Mouse (Mus musculus) ovary, postnatal 36 days (tissue): ENCODE results near the gene Aqp11.

Experiments used
- DNase-seq: peaks from one replicate; pipeline ENCODE4 v3.0.0; 2022; ENCODE audit warnings: low spot score, mixed read lengths

Gene Aqp11

DNA sequence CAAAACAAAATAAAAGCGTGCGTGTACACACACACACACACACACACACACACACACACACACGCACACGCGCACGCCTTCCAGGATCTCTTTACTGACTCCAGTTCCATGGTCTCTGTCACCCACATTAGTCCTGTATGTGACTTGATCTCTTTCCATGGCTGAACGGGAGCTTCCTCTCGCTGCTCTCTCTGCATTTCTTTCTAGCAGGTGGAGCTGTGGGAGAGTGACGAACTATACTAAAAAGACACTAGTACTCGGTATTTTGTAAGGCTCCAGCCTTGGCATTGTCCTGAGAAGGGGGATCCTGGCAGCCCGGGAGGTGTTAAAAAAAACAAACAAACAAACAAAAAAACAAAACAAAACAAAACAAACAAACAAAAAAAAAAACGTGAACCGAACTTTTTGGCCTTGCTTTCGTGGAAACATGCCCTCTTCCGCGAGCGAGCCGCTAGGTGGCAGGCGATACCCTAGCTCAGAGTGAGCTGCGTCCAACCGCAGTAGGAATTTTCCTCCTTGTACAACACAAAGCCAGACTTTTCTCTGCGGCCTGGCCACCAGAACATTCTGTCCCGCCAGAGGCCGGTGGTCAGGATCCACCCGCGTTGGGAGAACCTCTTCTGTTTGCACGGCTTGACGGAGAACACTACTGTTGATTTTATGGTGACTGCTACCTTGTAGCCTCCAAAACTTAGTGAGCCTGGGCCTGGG lies 9.9 kb upstream of the Aqp11 start:
- DNase-seq: peak; percentile 79

DNA sequence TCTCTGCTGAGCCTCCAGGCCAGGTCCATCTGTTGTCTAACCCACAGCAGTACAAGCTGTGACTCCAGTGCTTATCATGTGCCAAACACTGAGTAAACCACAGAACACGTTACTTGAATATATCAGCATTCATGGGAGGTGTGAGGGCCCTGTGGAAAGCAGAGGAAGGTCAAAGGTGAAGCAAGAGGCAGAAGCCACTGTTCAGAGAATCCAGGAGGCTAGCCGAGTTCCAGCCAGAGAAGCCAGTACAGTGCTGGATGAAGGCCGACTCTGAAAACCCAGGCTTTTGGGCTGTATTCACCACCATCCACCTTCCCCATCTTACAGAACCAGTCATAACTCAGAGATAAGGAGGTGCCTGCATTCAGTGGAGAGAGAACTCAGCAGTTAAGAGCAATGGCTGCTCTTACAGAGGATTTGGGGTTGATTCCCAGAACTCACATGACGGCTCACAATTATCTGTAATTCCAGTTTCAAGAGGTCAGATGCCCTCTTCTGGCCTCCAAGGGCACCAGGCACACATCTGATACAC lies 9.2 kb upstream of the Aqp11 start:
- DNase-seq: no peak

DNA sequence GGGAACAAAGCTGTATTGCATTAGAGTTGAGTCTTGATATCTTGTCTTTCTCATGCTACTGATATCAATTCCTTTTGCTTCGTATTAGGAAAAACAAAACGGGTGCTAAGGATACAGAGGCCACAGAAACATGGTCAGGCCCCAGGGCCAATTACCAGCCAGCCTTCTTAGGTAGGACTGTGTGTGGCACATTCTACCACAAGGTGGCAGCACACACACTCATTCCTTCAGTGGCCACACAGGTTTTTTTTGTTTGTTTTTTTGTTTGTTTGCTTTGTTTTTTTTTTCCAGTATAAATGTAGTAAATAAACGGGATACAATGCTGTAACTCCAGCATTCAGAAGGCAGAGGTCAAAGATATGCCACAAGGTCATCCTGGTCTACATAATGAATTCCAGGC lies 7.2 kb upstream of the Aqp11 start:
- DNase-seq: peak; percentile 29

DNA sequence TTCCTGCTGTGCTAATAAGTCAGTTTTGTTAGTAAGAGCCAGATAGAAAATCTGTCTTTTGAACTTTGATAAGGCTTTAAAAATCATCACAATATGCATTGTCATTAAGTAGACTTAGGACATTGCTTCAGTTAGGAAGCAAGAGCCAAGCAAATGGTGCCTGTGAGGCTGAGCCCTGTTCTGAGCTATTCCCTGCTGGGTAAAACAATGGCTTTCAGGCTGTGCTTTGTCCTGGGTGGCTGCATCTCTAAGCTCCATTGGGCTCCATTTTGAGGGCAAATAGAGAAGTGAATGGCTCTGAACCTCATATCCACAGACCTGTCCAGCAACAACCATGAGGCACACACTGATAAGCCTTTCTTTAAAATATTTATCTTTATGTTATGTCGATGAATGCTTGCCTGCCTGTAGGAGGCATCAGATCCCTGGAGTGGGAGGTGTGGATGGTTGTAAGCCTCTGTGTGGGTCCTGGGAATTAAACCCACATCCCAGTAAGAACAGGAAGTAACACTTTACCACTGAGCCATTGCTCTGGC lies 3.7 kb upstream of the Aqp11 start:
- no peak for DNase-seq

DNA sequence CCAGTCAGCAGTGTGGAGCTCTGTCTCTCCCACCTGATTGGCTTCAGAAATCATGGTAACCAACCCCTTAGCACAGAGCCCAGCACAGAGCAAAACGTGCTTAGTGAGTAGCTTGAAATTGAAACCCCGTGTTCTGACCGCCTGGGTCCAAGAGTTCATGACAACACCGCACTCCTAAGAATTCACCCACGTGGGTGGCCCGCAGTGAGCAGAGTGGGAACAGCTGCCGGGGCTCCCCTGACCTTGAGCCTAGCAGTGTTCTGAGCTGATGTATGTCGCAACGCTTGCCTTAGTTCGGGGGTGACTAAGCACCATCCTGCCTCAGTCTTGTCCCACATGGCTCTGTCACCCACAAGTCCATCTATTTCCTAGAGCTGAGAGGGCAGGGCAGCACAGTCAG lies 2.9 kb upstream of the Aqp11 start:
- peak; percentile 11 for DNase-seq

DNA sequence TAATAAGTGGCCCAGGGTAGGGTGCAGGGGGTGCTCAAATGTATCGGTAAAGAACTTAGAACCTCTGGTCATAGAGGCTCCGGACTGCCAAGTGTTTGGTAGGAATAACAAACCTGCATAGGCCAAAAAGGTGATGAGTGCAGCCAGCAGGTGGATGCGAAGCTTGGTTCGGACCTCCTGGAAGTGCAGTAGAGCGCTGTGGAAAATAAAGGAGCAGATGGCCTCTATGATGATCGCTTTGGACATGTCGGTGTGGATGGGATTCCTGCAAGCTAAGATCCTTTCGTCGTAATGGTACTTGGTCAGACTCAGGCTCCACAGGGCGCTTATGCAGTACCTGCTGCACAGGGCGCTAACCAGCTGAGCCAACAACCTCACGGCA lies 842 bp downstream of the Aqp11 start:
- DNase-seq: no peak

DNA sequence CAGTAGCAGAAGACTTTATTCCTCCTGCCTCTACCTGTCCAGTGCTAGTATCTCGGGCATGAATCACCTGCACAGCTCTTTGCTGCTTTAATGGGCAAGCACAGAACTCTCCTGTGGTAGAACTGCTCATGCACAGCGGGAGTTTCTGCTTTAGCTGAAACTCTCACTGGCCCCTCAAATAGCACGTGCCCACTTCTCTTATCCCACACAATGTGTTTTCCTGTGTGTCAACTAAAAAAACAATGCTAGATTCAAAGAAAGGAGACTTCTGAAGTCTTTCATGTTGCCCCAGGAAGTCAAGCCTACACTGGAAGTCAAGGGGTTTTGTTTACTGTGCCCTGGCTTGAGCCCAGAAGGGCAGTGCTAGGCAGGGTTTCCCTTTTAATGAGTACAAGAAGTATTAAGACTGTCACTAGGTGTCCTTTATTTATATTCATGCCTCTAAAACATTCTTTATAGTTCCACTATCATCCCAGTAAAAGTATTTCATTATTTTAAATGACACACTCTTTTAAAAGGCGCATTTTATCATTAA lies 2.1 kb downstream of the Aqp11 start:
- DNase-seq: no peak

DNA sequence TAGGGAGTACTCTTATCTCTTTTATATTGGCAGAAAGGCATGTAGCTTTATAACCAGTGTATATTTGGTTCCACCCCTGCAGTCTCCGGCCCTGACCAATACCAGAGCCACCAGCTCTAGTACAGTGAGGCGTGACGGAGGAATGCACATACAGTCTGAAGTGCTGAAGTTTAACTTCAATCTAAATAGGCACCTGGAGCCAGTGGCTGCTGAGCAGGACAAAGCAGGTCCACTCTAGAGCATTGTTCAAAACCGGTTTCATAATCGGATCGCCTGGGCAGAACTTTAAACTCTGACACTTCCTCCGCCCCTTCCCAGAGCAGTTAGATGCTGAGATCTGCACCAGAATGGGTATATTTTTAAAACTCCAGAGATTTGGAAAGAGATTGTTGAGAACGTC lies 3.1 kb downstream of the Aqp11 start:
- DNase-seq: no peak

DNA sequence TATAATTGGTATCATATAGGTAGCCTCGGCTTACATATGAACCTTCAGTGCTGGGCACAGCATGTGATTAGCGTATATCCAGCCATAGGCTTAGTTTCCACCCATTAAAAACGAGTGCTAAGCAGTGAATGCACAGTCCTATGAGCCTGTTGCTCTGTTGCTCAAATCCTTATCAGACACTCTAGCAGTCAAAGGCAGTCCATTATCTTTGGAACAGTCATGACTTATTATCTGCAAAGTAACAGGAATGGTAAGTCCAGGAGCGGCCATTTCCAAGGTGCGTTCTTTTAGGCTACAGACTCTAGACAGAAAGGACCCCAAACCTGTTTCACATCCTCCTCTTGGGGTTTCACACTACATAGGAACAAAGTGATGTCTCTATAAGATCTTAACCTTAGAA lies 4.5 kb downstream of the Aqp11 start:
- no peak for DNase-seq

DNA sequence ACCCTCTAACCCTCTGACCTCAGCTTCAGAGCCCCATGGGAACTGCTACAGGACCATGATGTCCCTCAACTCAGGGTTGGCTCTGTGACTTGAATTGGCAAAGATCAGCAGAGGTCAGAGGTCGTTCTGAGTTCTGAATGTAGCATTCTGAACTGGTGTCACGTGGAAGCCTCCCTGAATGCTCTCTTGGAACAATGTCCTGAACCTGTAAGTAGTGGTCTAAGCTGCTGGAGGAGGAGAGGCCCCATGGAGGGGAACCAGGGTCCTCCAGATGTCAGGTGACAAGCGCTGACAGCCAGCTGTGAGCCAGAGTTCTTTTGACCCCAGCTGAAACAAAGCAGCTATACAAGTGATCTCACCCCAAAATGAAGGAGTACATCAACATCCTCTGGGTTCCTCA lies 7.7 kb downstream of the Aqp11 start:
- no peak for DNase-seq

DNA sequence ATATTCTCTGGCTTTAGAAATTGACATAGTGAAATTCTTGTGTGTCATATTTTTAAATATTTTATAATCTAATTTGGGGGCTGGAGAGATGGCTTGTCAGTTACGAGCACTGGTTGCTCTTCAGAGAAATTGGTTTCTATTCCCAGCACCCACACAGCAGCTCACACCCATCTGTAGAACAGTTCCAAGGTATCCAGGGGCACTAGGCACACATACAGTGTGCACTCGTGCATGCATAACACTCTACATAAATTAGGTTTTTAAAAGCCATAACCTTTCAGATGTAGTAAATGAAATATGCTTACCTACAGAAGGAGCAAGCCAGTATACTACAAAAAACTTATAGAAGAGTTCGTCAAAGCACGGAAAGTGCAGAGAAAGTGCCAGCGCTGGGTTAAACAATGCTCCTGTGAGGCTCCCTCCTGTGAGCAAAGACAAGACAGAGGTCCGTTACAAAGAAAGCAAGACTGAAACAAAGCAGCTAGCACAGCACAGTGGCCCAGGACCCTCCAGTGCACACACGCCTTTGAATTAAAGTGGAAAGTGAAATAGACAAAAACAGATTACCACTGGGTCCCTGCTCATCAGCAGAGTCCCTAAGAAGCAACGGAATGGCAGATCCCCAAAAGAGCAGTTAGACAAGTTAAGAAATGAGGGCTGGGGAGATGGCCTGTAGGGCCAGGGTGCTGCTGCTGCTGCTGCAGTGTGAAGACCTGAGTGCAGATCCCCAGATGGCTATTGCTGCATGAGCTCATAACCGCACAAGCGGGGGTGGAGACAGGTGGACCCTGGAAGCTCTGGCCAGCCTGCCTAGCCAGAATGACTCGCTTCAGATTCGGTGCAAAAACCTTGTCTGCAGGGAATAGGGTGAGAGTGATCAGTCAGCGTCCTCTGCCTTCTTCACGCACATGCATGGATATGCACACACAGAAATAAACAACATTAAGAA lies 9.1 kb downstream of the Aqp11 start:
- DNase-seq: no peak

DNA sequence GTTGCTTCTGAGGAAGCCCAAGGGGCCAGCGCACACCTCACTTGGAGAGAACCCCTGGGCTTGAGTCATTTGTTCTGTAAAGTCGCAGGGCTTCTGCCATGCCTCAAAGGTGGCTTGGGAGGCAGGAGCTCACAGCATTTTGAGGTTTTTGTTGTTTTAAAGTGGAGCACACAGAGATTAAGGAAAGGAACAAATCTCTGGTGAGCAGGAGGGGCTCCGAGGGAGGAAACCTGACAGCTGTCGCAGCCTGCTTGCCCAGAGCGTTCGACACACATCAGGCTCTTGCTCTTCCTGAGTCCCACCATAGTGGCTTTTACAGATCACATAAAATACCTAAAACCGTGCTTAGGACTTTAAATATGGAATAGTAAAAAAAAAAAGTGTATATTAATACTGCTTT lies 11.3 kb downstream of the Aqp11 start:
- DNase-seq: no peak

DNA sequence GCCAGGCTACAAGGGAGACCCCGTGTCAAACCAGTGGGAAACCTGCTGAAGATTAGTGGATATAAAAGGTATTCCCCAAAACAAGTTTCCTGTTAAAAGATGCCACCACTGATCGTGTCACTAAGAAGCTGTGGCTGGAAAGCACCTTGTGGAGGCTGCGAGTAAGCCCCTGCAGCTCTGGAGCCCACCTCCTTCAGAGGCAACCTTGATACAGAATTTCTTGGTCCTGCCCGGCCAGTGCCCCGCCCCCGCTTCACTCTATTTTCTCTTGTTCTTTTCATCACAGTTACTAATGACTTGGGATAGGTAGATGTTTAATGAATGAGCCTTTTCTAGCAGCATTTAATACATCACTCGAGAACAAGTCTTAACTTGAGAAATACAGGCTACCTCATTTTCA lies 12.0 kb downstream of the Aqp11 start:
- no peak for DNase-seq

DNA sequence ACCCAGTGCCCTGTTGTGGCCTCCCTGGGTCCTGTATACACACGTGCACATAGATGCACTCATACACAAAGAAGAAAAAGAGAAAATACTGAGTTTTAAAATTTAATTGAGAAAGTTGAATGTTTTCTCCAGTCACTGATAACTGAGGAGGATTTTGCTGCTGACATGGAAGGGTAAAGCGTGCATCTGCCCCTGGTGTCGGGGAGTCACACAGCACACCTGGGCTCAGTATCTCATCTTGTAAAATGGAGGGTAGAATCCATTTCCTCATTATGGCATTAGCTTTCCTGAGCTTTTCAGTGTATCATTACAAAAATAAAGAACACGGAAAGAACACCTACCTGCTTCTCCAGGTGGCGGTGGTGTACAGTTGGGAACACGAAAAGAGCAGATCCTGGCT lies 12.7 kb downstream of the Aqp11 start:
- no peak for DNase-seq

DNA sequence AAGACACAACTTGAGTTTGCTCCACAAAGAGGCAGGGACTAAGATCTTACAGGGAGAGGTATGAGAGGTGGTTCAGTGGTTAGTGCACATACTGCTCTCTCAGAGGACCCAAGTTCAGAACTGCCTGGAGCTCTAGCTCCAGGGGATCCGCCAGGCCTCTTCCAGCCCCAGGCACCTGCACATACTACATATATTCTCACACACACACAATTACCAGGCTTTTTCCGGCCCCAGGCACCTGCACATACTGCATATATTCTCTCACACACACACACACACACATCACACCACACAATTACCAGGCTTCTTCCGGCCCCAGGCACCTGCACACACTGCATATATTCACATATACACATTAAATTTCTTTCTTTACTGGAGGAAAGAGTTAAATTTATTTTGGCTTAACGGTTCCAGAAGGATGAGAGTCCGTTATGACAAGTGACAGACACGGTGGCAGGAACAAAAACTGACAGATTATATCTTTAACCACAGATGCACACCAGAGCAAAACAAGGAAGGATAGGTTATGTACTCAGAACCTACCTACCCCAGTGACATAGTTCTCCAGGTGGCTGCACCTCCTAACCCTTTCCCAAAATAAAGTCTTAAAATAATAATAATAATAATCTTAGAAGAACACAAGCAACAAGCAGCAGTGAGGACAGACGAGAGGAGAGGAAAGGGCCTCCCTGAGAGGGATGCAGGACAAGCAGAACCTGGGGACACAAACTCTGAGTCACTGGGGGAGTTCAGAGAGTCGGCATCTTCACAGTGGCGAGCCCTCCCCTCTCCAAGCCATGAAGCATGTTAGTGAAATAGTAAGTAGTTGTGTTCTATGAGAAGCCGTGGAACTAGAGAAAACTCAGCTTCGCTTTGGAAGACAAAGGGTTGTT lies 14.2 kb downstream of the Aqp11 start:
- no peak for DNase-seq

DNA sequence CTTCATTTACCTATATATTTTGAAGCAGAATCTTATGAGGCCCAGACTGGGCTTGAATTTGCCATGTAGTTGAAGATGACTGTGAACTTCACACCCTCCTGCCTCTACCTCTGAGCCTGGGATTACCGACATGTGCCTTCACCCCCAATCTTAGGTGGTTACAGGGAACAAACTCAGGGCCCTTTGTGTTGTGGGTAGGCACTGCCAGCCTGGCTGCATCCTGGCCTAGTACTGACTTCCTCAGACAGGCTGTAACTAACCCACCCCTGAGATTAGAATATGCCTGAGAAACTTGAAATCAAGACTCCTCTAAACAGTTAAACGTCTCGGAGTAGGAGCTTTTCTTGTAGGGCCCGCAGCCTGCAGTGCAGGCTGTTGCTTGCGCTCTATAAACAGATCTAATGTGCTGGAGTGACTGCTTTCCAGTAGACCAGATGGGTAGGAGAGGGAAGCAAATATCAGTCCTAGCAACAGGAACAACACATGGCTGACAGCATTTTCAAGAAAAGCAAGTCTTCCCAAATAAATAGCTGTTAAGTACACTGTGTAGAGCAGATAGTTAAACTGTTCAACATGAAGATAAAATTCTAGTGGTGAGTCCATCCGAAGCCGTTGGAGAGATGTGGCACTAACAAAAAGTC lies 15.7 kb downstream of the Aqp11 start:
- no peak for DNase-seq

DNA sequence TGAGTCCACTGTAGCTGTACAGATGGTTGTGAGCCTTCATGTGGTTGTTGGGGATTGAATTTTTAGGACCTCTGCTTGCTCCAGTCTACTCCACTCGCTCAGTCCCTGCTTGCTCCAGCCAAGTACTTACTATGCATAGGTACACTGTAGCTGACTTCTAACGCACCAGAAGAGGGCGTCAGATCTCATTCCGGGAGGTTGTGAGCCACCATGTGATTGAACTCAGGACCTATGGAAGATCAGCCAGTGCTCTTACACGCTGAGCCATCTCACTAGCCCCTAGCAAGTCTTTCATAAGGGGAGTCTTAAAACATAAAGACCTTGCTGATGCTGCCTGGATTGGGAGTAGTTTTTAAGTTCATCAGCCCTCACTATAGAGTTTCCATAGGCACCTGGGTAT lies 18.0 kb downstream of the Aqp11 start:
- no peak for DNase-seq

DNA sequence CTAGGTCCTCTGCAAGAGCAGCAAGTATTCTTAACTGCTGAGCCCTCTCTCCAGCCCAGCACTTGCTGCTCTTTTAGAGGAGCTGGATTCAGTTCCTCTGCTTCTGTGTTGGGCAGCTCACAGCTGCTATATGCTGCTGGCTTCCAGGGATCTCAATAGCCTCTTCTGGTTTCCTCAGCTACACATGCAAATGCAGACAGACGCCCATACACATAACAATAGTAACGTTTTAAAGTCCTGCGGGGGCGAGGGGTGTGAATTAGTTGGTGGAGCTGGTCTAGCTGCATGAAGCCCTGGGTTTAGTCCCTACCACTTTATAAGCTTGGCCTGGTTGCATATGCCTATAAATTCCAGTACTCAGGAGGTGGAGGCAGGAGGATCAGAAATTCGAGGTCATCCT lies 19.0 kb downstream of the Aqp11 start:
- DNase-seq: no peak

DNA sequence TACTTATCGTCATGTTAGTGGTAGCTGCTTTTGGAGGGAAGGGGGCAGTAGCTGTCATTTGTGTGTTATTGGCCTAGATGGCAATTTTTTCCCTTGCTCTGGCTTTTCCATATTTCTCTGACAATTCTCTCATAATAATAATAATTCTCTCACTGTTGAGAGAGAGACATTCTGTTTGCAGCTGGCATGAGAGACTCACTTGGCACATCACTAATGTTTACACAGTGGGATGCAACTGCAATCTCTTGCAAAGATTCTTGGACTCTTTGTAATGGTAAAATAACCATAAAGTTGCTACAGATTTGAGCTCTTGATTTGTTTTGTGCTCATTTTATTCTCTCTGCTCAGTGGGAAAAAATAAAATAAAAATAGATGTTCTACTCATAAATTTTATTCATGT lies 20.8 kb downstream of the Aqp11 start:
- DNase-seq: no peak

DNA sequence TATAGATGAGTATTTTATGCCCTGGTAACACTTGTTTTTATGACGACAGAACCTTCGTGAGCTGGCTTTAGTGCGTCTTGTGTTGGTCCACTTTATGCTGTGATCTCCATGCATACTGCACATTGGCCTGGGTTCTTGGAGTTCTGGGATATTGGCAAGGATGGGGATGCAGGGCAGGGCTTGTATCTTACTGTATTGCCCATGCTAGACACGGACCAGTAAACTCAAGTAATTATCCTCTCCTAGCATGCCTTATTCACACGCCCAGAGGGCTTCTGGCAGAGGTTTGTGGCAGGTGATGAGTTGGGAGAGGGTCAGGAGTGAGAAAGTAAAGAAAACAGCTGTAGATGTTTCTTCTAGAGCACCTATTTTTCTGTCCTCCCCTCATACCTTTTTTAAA lies 23.4 kb downstream of the Aqp11 start:
- DNase-seq: no peak

DNA sequence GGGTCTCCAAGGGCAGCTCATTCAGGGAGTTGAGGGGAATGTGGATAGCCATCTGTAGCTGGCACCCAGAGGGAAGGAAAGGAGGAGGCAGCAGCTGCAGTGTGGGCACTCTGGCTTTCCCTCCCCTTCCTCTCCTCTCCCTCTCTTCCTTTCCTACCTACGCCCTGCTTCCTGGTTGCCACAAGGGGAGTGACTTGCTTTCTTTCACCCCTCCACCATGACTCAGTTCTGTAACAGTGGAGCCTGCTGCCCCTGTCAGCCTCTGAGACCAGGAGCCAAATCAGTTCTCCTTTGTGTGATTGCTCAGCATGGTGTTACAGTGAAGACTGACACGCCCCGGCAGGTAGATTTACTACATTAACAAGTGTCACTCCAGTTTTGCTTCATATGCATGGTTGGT lies 28.9 kb downstream of the Aqp11 start:
- no peak for DNase-seq
